Mouse (Mus musculus) layer of hippocampus, adult 9-10 months (tissue): ENCODE measurements around the gene Gm42417.

ENCODE experiments used
- DNase-seq: peaks from one replicate; pipeline ENCODE4 v3.0.0; 2022; ENCODE audit warnings: low spot score

The Gm42417 gene

DNA sequence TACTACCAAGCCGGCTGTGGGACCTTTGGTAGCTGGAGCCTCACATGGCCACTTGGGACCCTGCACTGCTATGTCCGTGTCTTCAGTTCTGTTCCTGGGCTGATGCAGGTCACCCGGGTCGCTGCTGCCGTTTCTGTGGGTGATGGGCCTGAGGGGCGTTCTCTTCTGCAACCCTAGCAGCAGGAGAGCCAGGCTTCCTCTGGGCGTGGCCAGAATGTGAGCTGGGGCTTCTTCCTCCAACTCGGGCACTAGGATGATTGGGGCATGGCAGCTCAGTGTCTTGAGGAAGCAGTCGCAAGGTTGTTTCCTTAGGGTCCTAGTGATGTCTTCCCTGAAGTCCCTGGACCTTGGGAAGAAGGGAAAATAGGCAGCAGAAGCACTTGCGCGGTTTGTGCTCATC, 19.6 kb downstream of the Gm42417 start:
- DNase-seq, result no peak

DNA sequence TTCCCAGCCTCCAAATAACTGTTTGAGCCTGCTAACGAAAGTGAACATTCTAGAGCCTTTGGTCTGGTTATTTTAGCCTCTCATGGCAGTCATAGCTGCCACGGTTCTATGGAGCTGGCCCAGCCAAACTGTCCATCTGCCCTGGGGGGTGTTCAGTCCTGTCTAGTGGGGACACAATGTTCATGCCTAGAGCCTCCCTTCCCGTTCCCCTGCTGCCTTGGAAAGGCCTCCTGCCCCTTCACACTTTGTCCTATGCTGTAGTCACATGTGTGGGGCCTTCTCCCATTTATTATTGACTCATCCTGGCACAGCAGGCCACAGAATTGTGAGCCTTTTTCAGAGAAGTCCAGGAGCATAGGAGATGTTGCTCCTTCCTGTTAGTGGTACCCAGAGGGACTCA, 21.0 kb downstream of the Gm42417 start:
- DNase-seq, result no peak

DNA sequence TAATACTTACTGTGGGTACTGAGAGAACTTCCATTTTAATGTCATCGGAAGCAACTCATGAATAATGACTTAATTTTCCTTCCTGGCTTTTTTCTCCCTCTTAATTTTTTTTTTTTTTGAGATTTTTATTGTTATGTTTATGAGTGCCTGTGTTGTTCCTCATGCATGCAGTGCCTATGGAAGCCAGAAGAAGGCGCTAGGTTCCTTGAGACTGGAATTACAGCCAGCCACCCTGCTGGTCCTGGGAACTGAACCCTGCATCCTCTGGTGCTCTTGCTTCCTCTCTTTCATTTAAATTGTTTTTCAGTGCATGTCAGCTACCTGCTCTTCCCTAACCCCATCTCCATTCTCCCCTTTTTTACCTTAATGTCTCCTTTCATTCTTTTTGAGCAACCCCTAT, 25.5 kb downstream of the Gm42417 start:
- no peak for DNase-seq

DNA sequence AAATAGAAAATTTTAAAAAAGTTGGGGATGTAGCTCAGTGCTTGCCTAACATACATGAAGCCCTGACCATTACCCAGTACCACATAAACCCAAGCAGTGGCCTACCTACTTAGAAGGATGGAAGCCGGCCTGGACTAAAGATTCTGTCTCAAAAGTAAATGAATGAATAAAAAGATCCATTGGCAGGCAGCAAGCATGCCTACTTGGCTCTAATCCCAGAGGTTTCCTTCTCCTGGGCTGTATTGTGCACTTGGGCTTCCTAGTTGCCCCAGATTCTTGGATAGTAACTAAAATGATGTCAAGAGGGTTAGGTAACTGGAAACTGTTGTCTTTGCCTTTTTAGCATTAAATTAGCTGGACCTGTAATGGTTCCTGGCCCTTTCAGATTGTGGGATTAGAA, 25.9 kb downstream of the Gm42417 start:
- DNase-seq, result no peak

DNA sequence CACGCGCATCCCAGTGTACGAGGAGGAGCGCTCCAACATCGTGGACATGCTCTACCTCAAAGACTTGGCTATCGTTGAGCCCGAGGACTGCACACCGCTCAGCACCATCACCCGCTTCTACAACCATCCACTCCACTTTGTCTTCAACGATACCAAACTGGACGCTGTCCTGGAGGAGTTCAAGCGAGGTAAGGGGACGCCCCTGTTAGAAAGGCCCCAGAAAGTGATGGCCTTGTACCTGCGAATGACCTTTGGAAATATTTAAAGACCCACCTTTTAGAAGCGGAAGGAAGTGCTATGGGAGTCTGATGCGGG, 26.3 kb downstream of the Gm42417 start:
- DNase-seq, result no peak

DNA sequence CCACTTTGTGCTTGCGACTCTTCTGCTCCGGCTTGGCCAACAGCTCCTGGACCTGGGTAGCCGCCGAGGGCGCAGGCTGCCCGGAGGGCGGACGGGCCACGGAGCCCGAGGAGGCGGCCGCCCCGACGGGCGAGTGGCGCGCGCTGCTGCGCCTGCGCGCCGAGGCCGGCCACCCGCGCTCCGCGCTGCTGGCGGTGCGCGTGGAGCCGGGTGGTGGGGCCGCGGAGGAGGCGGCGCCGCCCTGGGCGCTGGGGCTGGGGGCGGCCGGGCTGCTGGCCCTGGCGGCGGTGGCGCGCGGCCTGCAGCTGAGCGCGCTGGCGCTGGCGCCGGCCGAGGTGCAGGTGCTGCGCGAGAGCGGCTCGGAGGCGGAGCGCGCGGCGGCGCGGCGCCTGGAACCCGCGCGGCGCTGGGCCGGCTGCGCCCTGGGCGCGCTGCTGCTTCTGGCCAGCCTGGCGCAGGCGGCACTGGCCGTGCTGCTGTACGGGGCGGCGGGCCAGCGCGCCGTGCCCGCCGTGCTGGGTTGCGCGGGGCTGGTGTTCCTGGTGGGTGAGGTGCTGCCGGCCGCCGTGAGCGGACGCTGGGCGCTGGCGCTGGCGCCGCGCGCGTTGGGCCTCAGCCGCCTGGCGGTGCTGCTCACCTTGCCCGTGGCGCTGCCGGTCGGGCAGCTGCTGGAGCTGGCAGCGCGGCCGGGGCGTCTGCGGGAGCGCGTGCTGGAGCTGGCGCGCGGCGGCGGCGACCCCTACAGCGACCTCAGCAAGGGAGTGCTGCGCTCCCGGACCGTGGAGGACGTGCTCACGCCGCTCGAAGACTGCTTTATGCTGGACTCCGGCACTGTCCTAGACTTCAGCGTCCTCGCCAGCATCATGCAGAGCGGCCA, 26.9 kb downstream of the Gm42417 start:
- DNase-seq, result no peak

DNA sequence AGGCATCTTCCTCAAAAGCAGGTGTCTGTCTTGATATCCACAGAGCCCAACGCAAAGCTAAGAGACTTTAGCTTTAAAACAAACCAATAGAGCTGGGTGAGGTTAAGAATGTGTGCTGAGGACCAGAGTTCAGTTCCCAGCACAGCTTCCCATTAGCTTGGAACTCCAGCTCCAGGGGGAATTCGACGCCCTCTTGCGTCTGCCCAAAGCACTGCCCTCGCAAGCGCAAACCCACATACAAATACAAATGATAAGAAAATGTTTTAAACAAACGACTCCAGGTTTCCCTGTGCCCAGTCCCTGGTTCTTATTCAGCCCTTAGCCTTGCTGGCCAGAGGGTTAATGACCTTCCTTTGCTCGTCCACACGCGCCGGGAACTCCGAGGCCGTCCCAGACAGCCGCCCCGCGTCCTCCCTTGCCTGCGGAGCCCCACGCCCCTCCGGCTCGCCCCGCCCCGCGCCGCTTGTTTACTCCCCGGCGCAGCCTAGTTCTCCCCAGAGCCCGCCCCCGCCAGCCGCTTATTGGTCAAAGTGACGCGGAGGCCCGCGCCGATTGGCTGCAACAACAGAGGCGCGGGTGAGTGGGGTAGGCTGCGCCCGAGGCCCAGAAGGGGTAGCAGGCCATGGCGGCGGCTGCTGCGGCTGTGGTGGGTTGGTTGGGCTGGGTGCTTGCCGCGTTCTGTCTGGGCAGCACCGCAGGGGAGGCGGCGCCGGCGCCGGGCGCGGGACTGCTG, 27.8 kb downstream of the Gm42417 start, which contains the start of gene Cnnm3:
Gene Cnnm3, plus strand, starts transcription at position 579 of the 733 bp plus-strand sequence.
- DNase-seq, result peak; percentile 96

DNA sequence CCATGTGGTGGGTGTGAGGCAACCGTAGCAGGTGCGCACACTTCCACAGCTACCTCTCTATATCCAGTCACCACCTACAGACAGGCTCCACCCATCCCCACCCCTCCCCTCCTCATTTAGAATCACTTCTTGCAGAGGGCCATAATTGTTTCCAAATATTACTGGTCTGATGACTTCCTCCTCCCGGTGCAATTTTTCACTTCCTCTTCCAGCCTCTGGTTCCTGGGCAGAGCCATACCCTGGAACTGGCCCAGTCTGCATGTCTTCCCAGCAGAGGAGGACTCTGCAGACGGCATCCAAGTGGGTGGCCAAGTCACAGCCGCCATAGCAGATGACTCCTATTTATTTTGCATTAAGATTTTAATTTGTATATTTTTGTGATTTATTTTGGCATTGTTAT, 31.0 kb downstream of the Gm42417 start:
- no peak for DNase-seq

DNA sequence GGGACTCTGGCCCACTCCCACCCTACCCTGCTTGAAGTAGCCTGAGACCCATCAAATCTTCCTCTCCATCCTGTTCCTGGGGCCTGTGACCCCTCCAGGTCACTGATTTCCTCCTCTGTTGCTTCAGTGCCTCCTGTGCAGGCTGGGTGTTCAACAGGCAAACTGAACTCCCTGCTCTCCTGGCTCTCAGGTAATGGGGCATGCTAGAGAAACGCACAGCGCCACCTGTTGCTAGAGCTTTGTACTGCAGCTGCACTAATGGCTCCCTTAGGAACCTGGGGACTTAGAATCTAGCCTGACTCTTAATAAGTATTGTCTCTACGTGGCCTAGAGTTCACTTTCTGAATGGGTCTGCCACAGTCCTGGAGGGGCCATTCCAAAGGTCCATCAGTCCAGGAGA, 38.0 kb downstream of the Gm42417 start:
- DNase-seq, result peak; percentile 40

DNA sequence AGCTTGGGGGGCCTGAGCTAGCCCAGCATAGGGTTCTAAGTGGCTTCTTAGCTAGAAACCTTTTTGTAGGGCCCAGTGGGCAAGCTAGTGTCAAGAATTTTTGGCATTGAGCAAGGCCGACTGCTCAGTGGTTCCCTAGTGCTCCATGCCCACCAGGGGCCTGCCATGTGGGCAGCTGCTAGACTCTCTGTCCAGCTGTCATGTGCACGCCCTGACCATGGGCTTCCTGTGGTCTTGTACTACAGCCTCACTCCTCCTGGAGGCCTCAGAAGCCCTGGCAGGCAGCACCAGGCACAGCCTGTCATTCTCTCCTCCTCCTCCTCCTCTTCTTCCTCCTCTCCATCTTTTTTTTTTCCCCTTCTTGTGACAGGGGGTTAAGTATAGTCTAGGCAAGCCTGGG, 41.9 kb downstream of the Gm42417 start:
- DNase-seq, result no peak

DNA sequence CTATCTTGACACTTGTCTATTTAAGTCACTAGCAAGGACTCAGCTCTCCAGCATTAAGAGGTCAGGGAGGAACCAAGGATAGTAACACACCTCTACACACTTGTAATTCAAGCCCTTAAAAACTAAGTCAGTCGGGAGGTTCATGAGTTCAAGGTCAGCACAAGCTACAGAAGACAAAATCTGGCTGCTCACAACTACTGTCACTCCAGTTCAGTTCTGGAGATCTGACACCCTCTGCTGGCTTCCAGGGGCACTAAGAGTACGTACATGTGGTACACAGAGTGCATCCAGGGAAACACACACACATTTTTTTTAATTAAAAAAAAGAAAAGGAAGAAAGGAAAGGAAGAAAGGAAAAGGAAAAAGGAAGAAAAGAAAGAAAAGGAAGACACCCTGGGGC, 42.5 kb downstream of the Gm42417 start:
- DNase-seq, result no peak

DNA sequence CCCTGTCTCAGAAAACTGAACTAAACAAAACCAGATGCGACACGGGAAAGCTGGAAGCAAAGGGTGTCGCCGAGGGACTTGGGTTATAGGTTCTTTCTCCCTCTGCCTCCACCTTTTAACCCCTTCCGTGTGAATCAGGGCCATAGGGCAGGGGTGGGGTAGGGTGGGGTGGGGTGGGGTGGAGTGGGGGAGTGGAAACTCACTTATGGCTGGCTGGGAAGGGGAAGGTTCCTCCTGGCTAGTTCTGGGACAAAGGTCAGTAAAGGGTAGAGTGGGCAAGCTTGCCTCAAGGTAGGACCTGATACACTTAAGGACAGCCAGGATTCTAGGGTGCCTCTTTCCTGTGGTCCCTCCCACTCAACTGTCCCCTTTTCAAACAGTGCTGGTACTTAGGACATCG, 45.9 kb downstream of the Gm42417 start:
- DNase-seq, result no peak

DNA sequence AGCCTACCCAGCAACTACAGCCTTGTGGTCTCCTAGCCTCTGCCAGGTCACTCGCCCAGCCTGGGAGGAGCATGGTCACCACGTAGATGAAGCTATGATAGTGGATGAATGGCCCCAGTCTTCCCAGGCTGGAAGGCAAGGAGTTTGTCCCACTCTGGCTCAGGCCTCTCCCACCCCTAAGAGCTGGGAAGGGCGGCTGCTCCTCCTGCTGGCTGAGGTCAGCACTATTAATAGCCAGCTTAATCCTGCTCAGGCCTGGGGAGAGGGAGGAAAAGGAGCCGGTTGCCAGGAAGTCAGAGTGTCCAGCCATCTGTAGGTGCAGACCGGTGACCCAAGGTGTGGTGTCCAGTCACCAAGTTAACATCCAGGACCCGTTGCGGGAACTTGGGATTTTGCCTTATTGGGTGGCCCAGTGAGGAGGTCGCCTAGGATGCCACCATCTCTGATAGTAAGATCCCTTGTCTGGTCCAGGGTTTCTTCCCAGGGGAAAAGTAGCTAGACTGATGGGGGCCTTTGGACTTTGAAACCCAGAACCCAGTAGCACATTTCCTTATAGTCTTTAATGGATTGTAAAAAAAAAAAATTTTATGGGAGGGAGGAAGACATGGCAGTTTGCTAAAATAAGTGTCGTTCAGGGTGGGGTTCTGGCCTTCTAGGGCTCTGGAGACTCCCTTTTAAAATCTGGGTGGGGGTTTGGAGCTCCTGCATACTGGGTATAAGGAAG, 46.7 kb downstream of the Gm42417 start:
- DNase-seq, result no peak

DNA sequence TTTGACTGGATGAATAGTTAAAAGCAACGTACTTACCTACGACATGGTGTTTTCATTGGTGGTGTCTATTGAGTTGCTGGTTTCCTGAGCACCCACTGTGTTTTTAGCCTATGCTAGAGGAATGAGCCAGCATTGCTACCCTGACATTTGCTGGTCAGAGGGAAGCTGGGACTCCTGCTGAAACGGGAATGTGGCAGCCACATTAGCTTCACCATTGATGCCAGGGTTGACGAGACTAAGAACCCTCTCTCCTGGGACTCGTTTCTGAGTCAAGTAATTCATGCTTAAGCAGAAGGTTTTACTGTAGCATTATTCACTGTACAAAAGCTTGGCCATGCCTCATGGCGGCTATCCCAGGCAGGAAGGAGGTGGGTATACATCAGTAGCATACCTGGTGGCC, 49.6 kb downstream of the Gm42417 start:
- DNase-seq, result no peak

DNA sequence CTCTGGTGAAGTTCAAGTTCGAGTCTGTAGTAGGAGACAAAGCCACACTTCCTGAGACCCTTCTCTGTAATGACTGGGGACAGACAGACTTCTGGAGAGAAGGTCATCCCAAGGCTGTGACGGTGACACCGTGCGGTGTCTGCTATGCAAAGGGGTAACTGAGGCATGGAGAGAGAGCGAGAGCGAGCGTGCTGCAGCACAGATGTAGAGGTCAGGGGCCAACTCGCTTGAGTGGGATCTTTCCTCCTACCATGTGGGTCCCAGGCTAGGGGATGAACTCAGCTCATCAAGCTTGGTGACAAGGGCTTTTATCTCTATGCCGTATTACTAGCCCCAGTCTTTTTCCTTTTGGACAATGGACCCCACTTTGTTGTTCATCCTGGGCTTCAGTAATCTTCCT, 52.1 kb downstream of the Gm42417 start:
- no peak for DNase-seq

DNA sequence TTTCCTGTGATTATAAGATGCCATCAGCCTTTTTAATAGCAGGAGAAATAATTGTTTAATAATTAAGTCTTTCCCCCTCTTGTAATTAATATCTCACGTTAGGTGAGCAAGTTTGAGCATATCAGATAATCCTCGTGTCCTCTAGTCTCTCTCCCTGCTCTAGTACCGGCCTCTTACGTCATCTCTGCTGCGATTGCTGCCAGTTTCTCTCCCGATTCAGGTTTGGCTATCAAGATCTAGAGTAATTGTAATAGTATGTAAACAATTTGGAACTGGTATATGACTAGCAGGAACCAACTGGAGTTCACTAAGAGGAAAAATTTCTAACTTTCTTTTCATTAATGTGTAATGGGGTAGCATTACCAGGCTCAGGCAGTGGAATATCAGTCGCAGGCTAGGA, 54.1 kb downstream of the Gm42417 start:
- DNase-seq, result no peak

DNA sequence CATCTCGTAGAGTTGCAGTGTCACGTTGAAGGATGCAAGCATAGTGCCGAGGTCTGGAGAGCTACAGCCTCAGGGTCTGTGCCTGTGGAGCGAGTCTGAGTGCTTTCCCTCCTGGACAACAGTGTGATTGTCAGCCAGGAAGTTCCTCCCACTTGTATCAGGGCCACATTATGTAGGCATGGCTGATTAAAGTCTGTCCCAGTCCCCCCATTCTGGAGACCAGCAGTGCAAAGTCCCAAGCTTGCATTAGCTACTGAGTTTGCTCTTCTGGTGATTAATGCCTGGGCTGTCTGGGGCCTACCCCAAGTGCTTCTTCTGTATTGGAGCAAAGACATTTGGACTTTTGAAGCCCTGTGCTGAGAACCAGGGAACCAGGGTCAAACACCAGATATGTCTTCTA, 55.4 kb downstream of the Gm42417 start:
- no peak for DNase-seq
